Mouse (Mus musculus) embryo, embryonic 10 days (tissue): ENCODE data around the gene Gm28305.

Source experiments
- DNase-seq: peaks from one replicate; pipeline ENCODE4 v3.0.0-alpha.2; 2015; ENCODE audit warnings: low spot score

Gm28305 gene

DNA sequence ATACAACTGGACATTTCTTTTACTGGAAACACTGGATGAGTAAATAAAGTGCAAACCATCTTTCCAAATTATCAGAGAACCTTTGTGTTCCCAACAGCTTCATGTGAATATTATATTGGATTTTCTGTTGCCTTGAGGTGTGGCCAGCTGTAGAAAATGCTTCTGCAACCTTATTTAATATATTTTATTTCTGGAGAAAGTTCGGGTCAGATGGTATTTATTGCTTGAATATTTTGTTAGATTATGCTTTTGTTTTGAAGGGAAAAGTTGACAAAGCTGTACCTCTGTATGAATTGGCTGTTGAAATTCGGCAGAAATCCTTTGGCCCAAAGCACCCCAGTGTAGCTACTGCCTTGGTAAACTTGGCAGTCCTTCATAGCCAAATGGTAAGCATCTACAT, at the start of gene Gm28305:
Gm28305 (plus strand) TSS at position 301 of the 400 bp plus-strand sequence.
- no peak for DNase-seq

DNA sequence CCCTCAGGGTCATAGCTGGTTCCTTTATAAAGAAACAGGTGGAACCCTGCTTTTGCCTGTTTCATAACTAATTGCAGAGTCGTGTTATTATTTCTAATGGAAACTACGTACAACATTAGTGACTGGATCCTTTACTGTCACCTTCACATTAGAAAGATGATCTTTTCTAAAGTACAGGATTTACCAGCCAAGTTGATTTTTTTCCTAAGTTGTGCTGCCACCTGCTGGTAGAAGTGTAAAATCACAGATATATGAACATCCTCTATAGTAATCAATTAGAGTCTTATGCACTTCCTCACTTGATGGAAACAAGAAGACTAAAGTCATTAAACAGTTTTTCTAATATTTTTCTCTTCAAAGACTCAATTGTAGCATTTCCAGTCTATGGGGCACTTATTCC, 44.0 kb upstream of the Gm28305 start:
- DNase-seq = peak; percentile 85

GRCm38 (mm10) chr9:104000601-104001000, 39.9 kb upstream of the Gm28305 start:
- no peak for DNase-seq

DNA sequence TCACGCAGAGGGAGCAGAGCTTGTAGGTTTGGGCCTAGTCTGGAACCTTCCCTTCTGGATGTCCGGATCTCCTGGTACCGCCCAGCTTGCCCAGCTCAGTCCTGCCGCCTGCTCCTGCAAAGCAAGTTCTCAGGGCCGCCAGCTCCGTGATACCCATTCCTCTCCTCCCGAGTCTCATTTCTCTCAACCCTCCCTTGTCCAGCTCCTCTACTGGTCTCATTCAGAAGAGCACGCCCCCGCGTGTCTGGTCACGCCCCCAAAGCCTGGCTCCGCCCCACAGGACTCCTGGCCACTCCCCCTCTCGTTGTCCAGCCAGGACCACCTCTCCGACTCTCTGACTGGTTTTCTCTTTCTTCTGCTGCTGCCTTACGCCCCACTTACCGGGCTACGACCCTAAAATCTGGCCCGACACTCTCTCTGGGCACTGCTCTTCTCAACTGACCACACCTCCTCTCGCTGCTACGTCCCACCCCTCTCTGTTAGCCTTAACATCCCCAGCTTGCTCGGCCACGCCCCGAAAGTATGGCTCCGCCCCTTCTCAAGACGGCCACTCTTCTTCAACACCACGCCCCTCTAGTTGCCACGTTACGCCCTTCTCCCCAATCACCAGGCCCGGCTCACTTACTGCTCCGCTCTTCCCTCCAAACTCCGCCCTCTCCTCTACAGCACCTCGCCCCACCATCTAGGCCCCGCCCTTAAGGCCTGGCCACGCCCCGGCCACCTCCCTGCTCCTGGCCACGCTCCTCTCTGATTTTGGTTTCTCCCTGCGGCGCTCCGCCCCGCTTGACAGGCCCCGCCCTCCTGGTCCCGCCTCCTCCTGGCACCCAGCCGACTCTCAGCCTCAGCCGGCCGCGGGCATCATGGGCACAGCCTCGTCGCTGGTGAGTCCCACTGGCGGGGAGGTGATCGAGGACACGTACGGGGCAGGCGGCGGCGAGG, 38.3 kb upstream of the Gm28305 start, which contains the start of gene Nphp3:
Nphp3 (plus strand) TSS at position 624 of the 939 bp plus-strand sequence.
- peak; percentile 100 for DNase-seq

GRCm38 (mm10) chr9:104002913-104003330, 37.5 kb upstream of the Gm28305 start:
- peak; percentile 89 for DNase-seq

DNA sequence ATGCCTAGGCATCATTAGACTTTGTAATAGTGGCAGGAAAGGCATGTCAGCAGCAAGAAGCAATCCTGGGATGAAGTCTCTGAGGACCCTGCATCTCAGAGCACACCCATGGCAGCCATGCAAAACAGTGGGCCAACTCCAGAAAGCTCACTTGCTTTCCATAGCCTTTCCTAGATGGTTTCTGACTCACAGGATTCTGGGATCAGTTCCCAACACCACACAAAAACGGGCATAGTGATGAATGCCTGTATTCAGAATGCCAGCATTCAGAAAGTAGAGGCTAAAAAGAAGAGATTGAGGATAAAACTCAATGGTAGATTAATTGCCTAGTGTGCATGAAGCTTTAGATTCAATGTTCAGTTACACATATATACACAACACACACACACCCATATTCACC, 25.9 kb upstream of the Gm28305 start:
- DNase-seq = no peak

- no peak for DNase-seq
These were observed 19.4 kb upstream of the Gm28305 start for GRCm38 (mm10) chr9:104021026-104021425.

GRCm38 (mm10) chr9:104027186-104027585, 13.3 kb upstream of the Gm28305 start:
- DNase-seq = no peak

DNA sequence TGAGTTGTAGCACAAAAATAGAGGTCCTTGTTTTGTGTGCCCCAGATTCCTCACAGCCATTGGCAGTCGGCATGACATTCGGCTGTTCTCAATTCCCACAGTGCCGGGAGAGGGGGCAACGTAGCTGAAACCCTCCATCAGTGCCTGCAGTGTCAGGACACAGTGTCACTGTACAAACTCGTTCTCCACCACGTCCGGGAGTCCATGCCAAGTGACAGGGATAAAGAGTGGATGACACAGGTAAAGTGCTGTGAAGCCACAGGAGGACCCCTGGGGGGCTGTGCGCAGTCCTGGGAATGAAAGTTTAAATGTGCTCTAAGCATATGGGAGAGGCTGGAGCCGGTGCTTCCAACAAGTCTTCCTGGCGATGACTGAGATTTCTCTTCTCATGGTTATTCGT, 10.6 kb upstream of the Gm28305 start:
- DNase-seq = no peak

DNA sequence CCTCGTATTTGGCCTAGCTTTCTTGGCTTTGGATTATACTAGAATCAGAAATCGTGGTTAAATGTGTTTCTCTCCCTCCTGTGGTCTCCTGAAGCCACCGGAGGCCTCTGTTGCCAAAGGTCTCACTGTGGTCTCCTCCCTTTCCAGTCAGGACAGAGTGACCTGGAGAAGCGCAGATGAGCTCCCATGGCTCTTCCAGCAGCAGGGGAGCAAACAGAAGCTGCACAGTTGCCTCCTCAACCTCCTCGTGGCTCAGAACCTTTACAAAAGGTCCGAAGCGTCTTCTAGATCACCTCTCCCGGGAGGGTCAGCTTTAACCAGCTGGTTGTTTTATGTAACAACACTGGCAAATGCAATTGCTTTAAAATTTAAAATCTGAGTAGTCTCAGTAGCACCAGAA, 6.2 kb upstream of the Gm28305 start:
- no peak for DNase-seq

DNA sequence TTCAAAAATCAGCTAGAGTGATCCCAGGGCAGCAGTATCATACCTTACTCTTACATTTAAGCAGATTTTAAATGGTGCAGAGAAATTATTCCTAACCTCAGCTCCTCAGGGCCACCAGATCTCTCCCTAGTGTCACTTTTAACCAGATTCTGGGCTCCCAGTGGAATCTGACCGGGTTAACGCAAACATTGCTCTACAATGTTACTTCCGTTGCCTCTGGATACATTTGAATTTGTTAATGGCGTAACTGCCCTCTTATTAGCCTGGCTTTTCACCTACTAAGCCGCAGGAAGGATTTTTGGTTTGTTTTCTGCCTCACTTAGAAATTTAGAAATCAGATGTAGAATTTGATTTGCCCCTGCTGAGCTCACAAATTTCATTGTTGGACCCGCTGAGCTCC, 5.7 kb upstream of the Gm28305 start:
- DNase-seq = no peak

- peak; percentile 92 for DNase-seq
These were observed 5.0 kb upstream of the Gm28305 start for GRCm38 (mm10) chr9:104035261-104036015.

GRCm38 (mm10) chr9:104038266-104038665, 2.2 kb upstream of the Gm28305 start:
- no peak for DNase-seq

GRCm38 (mm10) chr9:104039031-104039695, 1.3 kb upstream of the Gm28305 start:
- DNase-seq = no peak

DNA sequence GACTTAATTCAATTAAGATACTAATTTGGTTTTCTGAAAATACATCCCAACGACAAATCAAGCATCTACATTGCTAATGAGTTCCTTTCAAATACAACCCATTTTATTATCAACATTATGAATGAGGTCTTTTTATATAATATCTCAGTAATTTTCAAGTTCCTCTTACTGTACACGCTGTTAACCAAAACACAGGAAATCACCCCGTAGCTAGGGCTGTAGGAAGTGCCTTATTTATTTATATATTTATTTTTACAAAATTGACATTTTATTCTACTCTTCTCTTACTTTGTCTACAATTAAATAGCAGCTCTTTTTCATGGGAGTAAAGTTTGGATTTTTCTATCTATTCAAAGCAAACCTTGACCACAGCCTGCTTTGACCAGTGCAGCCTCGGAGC, 720 bp upstream of the Gm28305 start:
- no peak for DNase-seq

DNA sequence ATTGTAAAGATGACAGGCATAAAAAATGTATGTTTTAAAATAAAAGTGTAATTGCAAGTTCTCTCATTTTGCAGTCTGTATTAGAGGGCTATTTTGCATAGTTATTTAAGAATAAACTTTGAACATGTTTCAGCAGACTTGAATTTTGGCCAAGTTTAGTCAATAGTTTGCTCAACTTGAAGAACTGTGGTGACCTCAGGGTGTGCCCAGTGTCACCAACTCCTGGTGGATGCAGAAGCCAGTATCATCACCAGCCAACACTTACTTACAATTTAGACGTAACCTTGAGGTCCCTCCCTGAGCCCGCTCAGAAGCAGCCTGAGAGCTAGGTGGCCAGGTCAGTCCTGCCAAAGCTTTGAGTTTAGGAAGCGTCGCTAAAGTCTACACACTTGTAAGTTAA, 3.2 kb downstream of the Gm28305 start:
- no peak for DNase-seq

GRCm38 (mm10) chr9:104051028-104051427, 10.6 kb downstream of the Gm28305 start:
- DNase-seq = no peak

DNA sequence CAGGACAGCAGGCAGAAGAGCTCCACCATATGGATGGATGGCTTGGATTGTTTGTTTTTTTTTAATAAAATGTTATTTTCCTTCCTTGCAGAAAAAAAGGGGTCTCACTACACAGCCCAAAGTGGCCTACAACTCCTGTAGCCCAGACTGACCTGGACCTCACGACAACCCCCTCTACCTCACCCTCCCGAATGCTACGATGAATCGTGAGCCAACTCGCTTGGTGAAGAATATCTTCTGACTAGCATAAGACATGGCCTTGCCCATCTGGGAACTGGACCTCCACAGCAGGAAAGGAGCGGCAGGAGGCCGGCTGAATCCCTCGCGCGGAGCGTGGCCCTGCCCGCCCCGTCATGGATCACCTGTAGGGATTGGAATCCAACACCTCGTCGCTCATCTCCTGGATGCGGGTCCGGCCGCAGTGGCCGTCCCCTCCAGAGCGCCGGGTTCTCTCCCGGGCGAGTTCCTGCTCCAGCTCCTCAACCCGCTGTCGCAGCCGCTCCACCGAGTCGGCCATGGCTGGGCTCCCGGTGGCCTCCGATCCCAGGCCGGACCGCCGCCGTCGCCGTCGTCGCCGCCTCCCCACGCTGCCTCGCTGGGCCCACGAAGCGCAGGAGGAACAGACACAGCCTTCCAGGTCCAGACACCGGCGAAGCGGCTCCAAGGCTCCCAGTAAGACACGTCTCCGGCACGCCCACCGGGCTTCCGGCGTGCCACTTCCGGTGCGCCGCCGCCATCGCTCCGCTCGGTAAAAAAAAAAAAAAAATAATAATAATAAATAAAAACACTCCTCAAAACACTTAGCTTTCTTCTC, 22.2 kb downstream of the Gm28305 start, which contains the start of gene Uba5:
Uba5 (minus strand) TSS at position 705 of the 814 bp plus-strand sequence.
- DNase-seq = peak; percentile 82

GRCm38 (mm10) chr9:104063244-104063961, 22.9 kb downstream of the Gm28305 start, which contains the start of gene Acad11:
Gene Acad11, plus strand, starts transcription at chr9:104063377.
- peak; percentile 90 for DNase-seq

GRCm38 (mm10) chr9:104064571-104064970, 24.1 kb downstream of the Gm28305 start:
- DNase-seq = no peak

GRCm38 (mm10) chr9:104070241-104070640, 29.8 kb downstream of the Gm28305 start:
- no peak for DNase-seq
